Mouse (Mus musculus): Measurements from ENCODE around the gene Abcd2.

Abcd2 gene

DNA sequence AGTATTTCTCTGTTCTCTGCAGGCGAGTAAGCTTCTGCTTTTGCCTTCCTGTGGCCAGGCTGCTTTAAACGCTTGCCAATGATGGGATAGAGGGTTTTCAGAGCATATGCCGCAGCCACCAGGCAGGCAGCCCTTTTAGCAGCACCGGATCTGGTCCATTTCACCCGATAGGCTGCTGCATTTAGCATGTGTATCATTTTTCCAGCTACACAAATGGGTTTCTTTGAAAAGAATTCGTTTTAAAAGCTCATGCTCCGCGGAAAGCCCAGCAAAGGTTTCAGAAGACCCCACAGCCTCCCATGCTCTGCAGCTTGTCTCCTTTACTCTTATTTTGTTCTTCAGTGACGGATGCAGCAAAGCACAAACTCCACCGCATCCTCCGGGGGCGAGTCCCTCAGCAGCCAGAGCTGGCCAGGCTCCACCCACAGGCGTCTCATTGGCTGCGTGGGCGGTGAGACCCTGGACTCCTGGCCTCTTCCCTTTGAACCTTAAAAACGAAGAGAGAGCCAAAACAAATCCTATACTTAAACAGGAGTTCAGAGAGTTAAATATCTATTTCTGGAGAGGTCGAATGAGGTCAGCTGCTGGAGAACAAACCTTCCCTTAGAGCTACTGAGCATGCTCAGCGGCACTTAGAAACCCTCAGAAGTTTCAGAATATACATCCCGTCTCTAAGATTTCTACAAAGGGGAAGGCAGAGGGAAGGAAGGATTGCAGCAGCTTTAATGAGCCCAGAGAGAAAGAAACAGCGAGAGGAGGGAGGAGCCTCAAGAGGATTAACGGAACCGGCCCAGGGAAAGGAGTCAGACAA lies at the start of gene Abcd2:
Gene Abcd2, minus strand, starts transcription at position 388 of the 811 bp plus-strand sequence.
- peak; percentile 7 for DNase-seq (ENCODE audit: low read depth)

DNA sequence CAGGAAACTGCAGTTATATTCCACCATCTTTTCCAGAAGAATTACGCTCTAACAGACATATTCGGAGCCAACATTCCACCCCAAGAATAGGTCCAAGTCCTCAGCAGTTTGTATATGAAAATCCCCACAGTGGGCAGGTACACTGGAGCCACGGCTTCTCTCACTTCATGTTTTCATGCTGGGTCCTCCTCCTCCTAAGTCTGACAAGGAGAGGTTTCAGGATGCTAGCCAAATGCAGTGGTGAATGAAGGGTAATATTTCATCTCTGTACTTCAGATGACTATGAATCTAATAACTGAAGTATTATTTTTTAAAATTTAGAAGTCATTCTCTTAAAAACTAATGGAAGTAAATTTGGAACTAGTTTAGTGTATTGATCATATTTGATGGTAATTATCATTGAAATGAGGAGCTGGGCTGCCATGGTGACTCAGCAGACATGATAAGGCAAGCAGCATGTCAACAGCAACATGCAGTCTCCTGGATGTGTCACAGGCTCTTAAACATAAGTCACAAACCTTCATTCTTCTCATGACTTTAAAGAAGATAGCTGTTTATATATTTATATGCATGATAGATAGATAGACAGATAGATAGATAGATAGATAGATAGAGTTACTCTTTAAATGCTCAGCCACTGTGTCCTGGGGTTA lies 49.2 kb upstream of the Abcd2 start:
- no peak for DNase-seq (ENCODE audit: low read depth)

DNA sequence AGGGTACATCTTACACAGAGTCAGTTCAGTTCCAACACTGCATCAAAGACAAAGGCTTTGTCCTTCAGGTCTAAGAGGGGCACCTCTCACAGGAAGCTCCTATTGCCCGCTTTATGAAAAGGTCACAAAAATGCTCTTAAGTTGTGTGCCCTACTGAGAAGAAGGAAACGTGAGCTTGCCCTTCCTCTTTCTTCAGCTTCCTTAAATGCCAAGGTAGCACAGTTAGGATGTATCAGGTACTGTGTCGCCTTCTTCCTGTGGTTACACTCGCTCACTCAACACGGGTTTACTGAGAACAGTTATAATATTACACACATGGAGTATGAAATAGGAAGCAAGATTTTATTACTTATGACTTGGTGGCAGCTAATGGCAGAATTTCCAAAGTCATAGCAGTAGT lies 45.7 kb upstream of the Abcd2 start:
- no peak for DNase-seq (ENCODE audit: low read depth)

DNA sequence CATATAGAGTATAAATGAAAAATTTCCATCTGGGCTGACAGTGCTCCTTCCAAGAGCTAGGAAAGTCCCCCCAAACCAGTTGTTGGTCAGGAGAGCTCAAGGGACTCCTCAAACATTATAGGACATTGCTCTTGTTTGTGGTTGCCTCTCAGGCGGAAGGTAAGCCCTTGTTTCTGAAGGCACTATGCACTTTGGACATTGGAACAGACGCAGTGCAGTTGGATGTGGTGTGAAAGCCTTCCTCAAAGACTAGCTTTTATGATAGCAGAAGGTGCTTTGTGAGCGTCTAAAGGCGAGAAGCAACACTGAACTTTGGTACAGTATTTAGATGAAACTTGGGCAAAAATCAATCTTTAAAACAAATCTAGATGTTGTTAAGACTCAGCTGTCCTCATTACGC lies 14.9 kb upstream of the Abcd2 start:
- DNase-seq (ENCODE audit: low read depth) = no peak

DNA sequence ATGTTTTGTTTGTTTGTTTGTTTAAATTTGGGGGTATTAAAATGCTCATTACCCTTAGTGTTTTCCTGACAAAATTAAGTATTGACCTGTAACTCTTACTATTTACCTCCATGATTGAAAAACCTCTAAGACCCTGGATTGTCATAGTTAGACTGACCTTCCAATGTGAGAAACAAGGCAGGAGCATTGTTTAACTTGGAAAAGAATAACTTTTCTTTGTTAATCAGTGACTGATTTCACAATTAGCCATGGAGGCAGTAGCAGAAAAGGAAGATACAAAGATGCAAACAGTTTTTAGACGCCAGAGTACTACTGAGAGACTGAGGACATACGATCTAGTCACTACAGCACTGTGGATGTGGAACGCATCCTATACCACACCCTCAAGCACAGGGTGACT lies 11.9 kb upstream of the Abcd2 start:
- DNase-seq (ENCODE audit: low read depth) = no peak

DNA sequence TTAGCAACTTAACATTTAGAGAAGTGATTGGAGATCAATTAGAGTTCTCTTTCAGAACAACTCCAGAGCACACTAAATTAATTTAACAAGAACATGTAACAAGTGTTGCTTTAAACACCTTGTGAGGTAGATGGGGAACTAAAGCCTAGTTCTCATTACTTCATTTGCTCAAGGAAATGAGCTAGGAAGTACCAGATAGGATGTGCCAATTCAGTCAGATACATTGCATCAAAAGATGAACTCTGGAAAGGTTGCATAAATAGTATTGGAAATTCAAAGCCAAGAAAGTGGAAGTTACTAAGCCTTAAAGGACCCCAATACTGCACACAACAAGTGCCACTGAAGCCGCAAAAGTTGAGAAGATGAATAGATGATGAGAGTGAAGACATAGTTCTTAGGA lies 10.9 kb upstream of the Abcd2 start:
- no peak for DNase-seq (ENCODE audit: low read depth)

DNA sequence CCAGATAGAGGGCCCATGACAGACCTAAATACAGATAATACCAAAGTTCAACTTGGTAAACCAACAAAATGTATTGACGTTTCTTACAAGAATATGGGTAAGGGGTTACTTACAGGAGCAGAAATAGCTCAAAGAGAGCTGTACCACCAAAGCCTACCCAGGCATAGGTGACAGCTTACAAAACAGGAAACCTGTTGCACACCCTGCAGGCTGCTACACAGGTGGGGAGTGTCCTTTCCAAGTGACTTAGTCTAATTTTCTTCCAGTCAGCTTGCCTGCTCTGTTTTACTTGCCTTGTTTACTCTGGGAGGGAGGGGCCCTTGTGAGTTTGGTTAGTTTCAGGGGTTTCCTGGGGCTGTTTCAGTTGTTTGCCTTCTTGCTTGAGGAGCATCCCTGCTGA lies 9.2 kb upstream of the Abcd2 start:
- DNase-seq (ENCODE audit: low read depth) = no peak

DNA sequence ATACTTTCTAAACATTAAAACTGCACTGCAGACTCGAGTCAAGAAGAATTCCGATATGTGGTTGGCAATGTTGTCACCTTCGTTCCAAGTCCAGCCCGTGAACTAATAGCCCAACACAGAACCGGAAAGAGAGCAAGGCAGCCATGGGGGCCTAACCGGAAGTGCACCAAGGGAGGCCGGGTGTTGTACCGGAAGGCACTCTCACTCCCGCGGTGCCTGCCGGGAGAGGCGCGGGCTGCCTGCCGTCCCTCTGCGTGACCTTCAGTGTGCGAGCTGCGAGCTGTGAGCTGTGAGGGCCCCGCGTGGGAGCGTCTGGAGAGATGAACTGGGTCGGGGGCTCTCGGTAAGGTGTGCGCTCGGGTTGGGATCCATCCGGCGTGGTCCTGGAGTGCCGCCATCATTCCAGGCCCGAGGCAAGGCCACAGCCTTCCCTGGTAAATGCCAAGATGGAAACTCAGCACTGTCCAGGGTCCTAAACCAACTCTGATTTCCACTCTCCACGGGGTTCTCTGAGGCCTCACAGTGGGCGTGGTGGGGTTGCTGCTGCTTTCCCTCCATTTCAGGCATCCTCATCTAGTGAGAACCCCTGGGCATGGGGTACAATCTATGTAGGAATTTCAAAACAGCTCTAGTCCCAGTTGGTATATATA lies 7.8 kb upstream of the Abcd2 start, which contains the start of gene CN725425:
Gene CN725425, plus strand, starts transcription at position 239 of the 650 bp plus-strand sequence.
- DNase-seq (ENCODE audit: low read depth) = no peak

DNA sequence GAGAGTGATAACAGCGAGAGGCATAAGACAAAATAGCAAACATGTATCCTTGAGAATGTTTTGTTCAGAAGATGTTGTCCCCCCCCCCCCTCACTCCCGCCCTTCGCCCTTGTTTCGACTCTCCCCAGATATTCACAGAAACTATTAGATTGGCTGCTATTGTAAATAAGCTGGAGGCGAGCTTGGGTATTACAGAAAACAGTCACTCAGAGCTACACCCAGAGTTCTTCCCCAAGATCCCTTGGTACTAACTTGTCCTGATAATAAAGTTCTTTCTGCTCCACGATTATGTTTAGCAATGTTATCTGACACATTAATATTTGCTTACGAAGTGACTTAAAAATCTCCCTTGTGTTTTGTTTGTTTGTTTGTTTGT lies 612 bp upstream of the Abcd2 start:
- no peak for DNase-seq (ENCODE audit: low read depth)

DNA sequence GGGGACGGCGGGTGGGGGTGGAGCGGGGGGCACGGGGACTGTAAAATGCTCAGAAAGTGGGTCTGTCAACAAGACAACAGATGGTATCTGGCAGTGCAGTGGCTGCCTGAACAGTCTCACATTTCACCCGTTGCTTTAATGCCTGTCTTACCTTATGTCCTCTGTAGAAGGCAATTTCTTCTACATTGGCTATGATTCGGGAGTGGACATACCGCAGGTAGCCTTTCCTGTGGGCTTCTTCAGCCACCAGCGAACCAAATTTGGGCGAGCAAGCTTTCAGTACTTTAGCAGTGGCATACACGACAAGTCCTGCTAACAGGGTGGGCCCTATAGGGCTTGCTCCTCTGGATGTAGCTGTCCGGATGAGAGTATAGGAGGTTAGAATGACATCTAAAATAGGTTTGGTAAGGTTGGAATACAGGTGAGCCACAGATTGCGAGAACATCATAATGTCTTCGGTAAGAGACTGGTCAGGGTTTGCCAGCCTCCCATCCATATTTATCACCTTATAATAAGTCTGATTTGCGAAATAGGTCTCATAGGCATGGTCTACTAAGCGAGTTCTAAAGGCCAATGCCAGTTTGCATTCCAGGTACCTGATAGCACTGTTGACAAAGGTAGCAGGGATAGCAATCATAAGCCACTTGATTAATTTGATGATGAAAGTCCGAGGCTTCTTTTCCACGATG lies 936 bp downstream of the Abcd2 start:
- DNase-seq (ENCODE audit: low read depth) = no peak

DNA sequence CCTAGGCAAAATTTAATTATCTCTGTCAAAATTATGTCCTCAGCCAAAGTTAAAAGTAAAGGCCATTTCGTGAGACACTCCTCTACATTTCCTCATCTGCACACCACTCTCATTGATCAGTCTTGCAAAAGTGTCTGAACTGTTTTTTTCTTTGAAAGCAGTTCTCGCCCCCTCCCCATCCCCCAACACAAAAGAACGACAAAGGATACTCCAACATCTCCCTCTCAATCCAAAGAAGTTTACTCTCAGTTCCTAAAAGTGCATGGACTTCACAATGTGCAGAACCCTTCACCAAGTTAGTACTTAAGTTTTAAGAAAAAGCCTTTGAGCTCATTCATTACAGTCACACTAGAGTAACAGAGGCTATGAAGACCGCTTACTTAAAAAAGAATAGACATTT lies 1.6 kb downstream of the Abcd2 start:
- DNase-seq (ENCODE audit: low read depth) = no peak

DNA sequence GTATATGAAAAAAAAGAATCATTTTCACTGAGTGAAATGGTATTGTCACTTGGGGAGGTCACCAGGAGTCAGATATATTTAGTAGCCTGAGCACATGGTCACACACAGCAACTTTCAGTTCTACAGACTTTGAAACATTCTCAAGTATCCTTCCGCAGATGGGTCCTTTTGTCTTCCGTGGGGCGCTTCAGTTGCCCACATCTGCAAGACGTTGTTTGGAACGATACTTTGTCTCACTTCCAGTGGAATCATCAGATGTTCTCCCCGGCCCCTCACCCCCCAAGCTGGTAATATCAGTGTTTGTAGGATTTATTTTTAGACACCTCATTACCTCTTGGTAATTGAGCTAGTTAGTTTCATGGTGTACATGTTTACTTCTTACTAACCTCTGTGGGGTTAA lies 5.2 kb downstream of the Abcd2 start:
- DNase-seq (ENCODE audit: low read depth) = no peak

DNA sequence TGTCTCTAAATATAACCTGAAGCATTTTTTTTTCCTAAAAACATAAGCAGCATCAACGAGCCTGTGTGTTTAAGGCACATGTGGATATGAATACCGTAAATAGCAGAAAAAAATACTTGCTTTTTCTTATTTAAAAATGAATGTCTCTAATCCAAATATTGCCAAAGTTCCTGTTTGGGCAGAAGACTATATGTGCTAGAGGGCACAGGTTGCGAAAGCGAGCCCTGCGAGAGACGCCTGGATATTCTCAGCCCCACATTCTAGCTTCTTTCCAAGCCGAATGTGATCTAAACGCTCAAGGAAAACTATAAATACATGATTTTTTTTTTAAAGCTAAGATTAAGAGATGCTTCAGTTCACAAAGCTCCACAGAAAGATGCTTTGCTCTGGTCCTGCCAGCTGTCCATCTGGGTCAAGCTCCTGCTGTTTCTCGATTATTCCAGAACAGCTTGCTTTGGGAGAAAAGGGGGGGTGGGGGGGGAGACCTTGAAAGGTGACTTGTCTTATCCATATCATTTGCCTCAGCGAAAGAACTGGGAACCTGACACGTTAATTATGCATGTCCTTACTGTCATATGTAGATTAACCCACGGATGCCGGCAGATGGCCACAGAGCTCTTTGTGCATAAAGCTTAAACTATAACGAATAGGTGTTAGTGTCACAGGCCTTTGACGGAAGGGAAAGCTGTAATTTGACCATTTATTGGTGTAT lies 11.5 kb downstream of the Abcd2 start:
- peak; percentile 17 for DNase-seq (ENCODE audit: low read depth)

DNA sequence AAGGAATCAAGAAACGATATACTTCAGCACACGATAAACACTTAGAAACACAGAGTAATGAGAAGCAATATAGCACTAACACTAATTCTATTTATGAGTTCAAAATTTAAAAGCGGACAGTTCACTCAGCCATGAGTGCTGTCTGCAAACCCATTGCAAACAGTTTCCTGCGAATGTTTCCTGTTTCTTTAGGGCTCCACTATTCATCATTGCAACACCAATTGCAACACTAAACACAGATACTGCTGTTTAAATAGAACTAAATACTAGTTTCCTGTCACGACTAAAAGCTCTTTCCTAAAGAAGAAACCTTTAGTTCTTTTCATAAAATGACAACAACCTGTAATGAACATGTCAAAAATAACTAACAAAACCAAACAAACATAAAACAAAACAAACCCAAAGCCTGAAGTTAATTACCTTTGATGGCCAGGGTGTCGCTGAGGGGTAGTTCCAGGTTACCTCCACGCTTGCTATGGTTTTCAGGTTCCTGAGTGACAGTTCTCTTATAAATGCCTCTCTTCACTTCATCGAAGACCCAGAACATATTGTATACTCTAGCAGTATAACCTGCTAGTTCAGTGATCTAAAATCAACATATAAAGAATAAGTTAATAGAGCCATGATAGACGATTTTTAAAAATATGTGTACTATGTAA lies 12.8 kb downstream of the Abcd2 start:
- peak; percentile 62 for DNase-seq (ENCODE audit: low read depth)

DNA sequence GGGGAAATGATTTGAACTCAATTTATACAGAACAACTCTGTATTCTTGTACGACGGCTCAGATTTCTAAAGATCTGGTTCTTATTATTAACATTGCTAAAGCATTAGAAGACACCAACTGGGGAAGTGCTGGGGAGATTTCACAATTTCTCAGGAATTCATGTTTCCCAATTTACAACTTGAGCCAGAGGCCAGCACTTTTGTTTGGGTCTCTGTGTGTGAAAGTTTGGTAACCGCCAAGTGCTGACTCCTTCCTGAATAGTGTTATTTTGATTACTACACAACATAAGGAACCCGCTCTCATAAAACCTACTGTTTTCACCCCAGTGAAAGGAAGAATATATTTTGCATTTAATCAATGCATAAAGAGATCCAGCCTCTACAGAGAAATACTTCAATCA lies 19.4 kb downstream of the Abcd2 start:
- DNase-seq (ENCODE audit: low read depth) = peak; percentile 57

DNA sequence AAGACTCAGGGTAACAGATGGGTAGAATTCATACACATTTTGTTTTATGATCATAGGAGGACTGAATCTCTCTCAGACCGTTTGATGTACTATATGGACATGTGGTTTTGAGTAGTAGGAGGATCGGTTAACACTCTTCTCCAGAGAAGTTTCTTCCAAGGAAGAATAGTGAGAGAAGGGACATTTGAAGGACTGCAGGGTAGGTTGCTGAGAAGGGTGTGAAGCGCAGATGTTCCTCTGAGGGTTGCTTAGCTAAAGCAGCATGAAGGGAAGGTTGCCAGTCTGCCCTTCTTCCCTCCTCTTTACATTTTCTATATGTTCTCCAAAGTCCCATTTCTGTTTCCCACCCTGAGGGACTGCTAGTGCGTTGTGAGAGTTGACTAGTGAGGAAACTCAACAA lies 20.3 kb downstream of the Abcd2 start:
- no peak for DNase-seq (ENCODE audit: low read depth)

DNA sequence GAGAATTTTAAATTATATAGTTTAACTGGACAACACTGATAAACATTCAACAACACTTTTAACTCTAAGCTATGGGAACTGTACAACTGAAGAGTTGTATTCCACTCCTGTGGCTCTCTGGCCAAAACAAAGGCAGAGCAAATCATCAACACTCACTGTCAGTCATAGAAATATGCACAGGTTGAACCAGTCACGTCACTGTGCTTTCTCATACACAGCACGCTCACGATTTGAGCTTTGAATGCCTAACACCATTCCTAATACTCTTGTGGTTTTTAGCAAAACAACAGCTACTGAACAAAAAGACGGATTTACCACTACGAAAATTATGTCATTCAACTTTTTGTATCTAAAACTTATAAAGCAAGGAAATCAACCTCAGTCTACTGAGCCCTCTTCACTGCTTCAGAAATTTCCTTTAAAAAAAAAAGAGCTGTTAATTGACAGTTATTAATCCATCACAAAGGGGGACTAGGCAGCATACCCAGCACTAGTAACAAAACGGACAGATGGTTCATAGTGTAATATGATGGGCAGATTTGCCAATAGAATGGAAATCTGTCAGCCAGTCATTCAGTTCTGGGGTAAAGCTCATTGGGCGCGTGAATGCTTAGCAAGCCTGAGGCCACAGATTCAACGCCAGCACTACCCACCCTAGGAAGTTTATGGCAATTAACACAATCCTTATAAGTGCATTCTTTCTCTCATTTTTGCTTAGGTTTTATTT lies 20.8 kb downstream of the Abcd2 start:
- no peak for DNase-seq (ENCODE audit: low read depth)

DNA sequence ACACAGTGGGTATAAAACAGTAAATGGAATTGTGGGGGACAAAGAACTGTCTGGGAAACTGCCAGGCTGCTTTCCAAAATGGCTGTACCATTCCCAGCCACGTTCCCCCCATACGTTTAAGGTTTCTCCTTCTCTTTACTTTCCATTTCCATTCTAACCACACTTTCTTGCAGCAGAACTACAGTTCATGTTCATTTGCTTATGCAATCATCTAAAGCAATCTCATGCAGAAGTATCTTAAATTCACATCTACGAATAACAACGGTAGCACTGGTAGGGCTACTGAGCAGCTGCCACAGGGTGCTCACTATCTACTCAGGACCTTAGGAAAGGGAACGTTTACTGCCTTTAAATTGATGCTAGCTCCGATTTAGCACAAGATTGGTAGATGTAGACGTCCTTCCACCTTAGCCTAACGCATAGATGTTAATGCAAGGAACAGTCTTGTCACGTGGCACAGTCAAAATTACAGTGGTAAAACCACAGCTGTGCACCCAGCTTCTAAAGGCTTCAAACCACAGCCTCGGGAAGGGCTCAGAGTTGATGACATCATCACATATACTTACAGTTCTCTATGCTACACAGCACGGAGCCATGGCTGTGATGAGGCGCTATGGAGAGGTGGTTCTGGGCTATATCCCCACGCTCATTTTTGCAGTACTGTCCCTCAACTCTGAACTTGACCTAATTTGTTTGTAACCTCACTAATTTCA lies 23.6 kb downstream of the Abcd2 start:
- DNase-seq (ENCODE audit: low read depth) = peak; percentile 47

DNA sequence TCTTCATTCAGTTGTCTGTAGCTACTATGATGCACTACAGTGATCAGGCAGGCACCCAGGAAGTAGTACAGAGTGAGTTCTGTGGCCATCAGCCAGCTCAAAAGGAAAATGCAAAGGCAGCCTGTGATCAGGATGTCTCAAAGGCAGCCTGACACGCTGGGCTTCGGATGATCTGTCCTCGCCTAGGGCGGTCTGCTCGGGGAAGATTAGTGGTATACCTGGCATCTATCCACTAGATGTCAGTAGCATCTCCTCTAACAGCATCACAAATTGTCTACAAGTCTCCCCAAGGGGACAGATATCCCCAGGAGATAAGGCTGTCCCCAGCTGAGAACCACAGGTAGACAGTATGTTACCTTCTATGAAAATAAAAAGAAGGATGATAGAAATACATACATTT lies 26.6 kb downstream of the Abcd2 start:
- DNase-seq (ENCODE audit: low read depth) = peak; percentile 13

DNA sequence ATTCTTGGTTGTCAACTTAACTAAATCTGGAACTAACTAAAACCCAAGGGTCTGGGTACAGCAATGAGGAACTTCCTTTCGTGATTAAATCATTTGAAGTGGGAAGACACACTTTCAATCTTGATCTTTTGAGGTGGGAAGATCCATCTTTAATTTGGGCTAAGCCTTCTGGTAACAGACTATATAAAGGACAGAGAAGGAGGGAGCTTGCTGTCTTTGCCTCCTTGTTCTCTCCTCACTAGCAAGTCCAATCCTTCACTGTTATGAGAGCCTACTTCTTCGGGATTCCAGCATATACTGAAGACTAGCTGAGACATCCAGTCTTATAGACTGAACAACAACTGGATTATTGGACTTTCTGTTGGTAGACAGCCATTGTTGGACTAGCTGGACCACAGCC lies 28.1 kb downstream of the Abcd2 start:
- DNase-seq (ENCODE audit: low read depth) = no peak
